Mouse (Mus musculus) lung, postnatal 36 days (tissue): ENCODE results near the gene Olfr437.
"Not testable (repeated sequence)": the region's sequence is repeated elsewhere in the genome, so short reads cannot be mapped to it uniquely, and the experiment has no call there.

Experiments used
- DNase-seq: peaks from one replicate; pipeline ENCODE4 v3.0.0; 2022; ENCODE audit warnings: mixed read lengths

Olfr437 gene

DNA sequence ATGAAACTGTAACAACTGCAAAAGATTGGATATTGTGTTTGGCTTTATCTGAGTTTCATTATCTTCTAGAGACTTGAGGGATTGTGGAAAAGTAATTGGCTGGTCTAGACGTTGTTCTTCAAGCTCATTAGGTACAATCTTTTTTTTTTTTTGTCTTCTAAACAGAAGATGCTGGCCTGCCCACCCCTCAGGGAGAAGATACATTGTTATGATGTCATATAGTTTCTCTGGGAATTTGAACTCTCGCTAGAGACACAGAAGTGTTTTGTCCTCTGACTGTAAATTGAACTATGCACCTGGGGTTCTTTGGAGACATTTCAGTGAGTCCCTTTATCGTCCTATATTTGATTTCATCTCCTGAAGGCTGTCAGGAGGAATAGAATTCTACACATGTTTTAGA, at the start of gene Olfr437:
Gene Olfr437 (plus strand): TSS at position 301 of the 400 bp plus-strand sequence.
- no peak for DNase-seq

DNA sequence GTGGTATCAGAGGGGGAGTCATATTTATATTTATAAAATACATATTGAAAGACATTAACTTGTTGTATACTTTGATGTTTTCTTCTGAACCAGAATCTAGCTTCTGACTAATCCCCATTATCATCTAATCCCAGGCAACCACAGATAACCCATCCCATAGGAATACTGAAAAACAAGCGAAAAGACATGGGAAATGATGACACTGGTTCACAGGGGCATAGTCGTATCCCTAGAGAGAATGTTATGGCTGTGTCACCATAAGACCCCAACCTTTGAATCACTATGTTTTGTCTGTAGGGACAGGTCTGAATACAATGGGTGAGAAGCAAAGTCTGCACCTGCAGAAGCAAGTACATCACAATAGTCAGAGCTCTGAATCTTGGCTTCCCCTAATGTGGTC, 16.8 kb upstream of the Olfr437 start, which contains the start of gene Olfr237-ps1:
Gene Olfr237-ps1 (plus strand): TSS at position 301 of the 400 bp plus-strand sequence.
- not testable (repeated sequence) for DNase-seq

GRCm38 (mm10) chr6:43159502-43159901, 3.6 kb upstream of the Olfr437 start:
- no peak for DNase-seq

- no peak for DNase-seq
These were observed 4.2 kb downstream of the Olfr437 start for GRCm38 (mm10) chr6:43167246-43167645.

- DNase-seq: no peak
These were observed 8.8 kb downstream of the Olfr437 start, which contains the start of gene Olfr13 for GRCm38 (mm10) chr6:43171840-43172239. Gene Olfr13, plus strand, starts transcription at chr6:43172140.

DNA sequence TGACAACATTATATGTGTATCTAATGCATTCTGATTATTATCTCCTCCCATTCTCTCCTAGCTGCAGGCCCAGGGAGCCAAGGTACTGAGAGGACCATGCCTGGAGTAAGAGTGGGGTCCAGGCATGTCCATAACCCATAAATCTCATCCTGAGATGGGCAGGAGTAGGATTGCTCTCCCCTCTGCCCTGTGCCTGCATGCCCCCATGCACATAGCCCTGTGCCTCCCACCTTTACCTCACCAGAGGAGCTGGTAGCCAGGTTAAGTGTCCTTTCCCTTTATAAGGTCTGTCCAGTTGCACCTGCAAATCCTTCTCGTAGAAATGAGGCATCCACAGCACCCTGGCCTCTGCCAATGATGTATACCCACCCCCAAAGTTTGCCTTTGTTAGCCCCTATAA, 15.0 kb downstream of the Olfr437 start:
- DNase-seq: no peak

- no peak for DNase-seq
These were observed 15.8 kb downstream of the Olfr437 start for GRCm38 (mm10) chr6:43178584-43179501.

DNA sequence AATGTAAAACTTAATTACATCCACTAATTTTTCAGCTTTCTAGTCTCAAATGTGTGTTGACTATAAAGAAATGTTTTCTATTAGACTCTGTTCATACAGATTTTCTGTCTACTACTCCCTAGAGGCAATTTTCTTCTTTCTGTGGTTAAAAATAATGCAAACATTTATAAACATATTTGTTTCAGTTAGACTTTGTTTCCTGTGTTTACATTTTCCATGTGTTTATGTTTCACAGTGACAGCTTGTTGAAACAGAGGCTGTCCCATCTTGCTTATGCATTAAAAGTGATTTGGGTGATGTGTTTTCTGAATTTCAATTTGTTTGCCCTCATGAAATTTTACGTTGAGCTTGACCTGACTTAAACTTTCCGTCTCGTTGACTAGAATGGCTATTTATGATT, 27.9 kb downstream of the Olfr437 start:
- no peak for DNase-seq

DNA sequence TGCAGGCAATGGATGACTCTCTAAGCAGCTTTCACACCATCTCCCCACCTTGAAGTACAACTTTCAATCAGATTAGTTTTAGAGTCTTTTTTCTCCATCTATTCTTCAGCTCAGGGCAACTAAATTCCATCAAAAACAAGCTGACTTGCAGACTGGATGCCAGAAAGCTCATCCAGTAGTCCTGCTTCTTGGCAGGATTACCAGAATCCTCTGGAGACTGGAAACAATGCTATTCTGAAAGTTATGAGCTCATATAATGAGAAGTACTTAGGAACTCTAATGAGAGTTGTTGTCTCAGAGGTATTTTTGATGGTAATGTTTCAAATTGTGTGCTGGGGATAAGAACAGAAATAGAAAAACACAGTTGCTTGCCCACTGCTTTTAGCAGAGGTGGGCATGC, 33.7 kb downstream of the Olfr437 start, which contains the start of gene Olfr435:
Gene Olfr435 (plus strand): TSS at position 366 of the 400 bp plus-strand sequence.
- no peak for DNase-seq

DNA sequence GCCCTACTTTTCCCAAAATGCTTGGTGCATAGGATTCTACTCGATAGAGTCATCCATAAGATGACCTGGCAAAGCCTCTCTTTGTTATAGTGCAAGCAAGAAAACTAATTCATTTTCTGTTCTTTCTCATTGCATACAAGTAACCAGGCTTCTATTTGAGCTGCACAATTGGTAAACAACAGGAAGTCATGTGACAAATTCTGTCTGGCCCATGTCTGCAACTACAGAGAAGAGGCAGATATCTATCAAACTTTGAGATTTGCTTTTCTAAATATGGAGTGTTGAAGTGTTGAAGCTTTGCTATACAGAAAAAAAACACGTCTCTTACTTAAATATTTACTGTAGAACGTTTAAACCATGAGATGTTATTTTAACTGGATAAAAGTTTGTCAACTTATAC, 35.0 kb downstream of the Olfr437 start:
- DNase-seq: no peak

- no peak for DNase-seq
These were observed 39.7 kb downstream of the Olfr437 start for GRCm38 (mm10) chr6:43202786-43203185.

DNA sequence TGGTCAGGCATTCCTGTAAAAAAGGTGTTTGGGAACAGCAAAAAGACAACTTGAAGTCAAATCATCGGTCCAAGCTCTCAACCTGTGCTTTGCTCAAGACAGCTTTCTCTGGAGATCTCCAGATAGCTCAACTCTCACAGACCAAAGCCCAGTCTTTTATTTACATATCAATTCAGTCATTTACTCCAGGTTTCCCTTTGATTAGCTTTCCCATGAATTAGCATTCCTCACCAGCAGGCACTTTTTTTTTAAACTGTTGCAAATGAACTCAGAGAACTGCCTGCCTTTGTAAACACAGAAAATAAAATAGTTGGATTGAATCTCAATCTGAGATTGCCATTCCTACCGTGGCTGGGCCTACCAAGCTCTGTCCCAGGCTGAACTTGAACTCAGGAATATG, 42.3 kb downstream of the Olfr437 start:
- no peak for DNase-seq

- not testable (repeated sequence) for DNase-seq
These were observed 49.8 kb downstream of the Olfr437 start, which contains the start of gene Olfr434 for GRCm38 (mm10) chr6:43212873-43213272. Gene Olfr434, plus strand, starts transcription at chr6:43213021.
